Mouse (Mus musculus): Measurements from ENCODE around the gene Mob2. TPM values are rescaled to one million over a fixed set of nuclear protein-coding genes. Genes with fewer than 3 reads are reported as not detected.

The Mob2 gene
- polyA plus RNA-seq, 1 experiment from 2014 or later = 52.8 TPM

DNA sequence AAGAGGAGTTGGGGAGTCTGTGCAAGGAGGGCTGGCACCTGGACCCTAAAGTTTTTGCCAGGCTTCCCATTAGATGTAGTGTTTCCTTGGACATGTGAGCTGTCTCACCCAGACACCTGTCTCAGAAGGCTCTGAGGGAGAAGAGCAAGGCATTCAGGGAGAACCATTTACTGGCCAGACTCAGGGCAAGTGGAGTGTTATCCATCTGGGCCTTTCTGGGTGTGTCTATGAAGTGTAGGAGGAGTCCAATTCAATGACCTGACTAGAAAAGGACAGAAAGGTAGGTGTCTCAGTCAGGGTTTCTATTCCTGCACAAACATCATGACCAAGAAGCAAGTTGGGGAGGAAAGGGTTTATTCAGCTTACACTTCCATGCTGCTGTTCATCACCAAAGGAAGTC is 10.9 kb upstream of the Mob2 start:
- Histone ChIP-seq H3K4me1 (replicated peaks) (peaks cover 5% of the 10 kb centered on the region), H3K27me3 (peaks cover 20% of the 10 kb centered on the region), H3K9ac (no peak overlapping the region), H3K27ac (replicated peaks) (no peak overlapping the region), H3K4me3 (no peak overlapping the region), H3K36me3 (no peaks in the 10 kb centered on the region), H3K9me3 (no peaks in the 10 kb centered on the region), H3K4me2 (no peak overlapping the region)
- ATAC-seq (ENCODE audit: low read depth) = no peak

DNA sequence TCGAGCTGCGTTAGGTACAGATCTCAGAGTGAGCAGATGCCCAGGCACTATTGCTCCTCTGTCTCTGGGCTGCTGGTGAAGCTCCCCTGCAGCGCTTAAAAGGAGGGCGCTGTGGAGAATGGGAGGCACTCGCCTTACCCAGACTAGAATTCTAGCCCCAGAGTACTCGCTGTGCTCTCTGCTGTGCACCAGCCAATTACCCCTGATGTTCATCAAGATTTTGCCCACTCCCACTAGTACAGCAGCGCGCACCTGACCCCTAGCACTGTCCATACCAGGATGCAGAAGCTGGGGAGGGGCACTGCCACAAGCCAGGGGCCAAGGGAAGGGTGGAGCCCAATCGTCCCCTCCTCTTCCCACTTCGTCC is 10.3 kb upstream of the Mob2 start:
- H3K9ac ChIP-seq = peak overlapping the region; percentile 60; the same call in 1 of the 2 replicates
- peak; percentile 81 for ATAC-seq (ENCODE audit: low read depth)
- peaks cover 20% of the 10 kb centered on the region for H3K27me3 ChIP-seq
- 4% methylated on average over 9 of the region's 10 CpGs for WGBS
- H3K4me3 ChIP-seq = peak overlapping the region; percentile 23
- peaks cover 5% of the 10 kb centered on the region for H3K4me1 ChIP-seq (replicated peaks)
- peak overlapping the region; percentile 53 for H3K4me2 ChIP-seq
- no peaks in the 10 kb centered on the region for H3K9me3 ChIP-seq
- no peaks in the 10 kb centered on the region for H3K36me3 ChIP-seq
- no peak overlapping the region for H3K27ac ChIP-seq (replicated peaks)

DNA sequence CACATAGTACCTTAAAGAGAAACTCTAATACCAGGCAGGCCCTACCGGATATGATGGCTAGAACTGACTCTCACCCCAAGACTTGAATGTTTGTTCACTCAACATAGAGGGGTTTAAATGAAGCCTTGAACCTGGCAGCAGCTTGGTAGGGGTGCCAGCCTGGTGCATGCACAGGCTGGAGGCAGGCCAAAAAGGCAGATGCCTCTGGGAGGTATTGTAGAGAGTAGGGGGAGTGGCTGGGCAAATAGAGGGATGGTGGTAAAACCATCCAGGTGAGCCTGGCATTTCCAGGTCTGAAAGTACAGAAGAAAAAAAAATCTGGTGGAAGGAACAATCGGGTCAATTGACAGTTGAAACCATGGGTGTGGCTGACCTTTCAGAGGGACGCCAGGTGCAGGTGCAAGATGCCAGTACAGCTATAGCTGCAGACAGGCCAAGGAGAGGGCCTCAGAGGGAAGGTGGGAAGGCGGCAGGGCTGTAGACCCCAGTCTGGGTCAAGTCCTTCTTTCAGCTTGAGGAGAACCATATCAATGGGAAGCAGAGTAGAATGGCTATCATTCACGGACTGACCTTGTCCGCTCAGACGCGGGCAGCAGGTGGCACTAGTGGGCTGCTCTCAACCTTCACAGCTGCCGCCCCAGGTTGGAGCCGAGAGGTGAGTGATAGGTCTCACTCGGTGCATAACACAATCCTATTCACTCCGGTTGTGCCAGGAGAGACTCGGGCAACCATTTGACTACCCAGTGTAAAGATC is 9.8 kb upstream of the Mob2 start:
- peak; percentile 95 for ATAC-seq (ENCODE audit: low read depth)
- Histone ChIP-seq H3K4me3 (peak overlapping the region; percentile 23), H3K4me2 (peak overlapping the region; percentile 53), H3K9me3 (no peaks in the 10 kb centered on the region), H3K9ac (peak overlapping the region; percentile 60; the same call in 1 of the 2 replicates), H3K27me3 (peaks cover 17% of the 10 kb centered on the region), H3K36me3 (no peaks in the 10 kb centered on the region), H3K4me1 (replicated peaks) (peaks cover 5% of the 10 kb centered on the region), H3K27ac (replicated peaks) (no peak overlapping the region)
- 15% methylated on average over 13 of the region's 13 CpGs for WGBS

DNA sequence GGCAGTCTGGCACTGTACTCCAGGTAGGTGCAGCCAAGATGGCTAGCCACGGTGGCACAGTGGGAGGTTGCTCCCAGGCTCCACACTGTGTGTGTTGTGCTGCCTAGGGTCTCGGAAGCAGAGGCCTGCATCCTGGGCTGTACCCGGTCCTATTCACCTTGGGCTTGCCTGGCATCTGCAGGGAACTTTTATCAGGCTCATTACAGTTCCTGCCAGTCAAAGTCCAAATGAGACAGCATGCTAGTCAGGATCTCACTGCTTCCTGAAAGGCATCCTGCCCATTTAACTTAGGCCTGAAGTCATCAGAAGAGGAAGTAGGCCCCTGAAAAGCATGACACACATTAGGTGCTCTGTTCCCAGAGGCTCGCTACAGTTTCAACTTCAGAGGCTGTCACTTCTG is 7.6 kb upstream of the Mob2 start:
- no peaks in the 10 kb centered on the region for H3K9me3 ChIP-seq
- no peak overlapping the region for H3K27ac ChIP-seq (replicated peaks)
- 65% methylated on average over 4 of the region's 4 CpGs for WGBS
- no peaks in the 10 kb centered on the region for H3K36me3 ChIP-seq
- no peak overlapping the region for H3K9ac ChIP-seq
- no peak for ATAC-seq (ENCODE audit: low read depth)
- no peak overlapping the region for H3K4me2 ChIP-seq
- peaks cover 5% of the 10 kb centered on the region for H3K4me1 ChIP-seq (replicated peaks)
- H3K4me3 ChIP-seq = no peak overlapping the region
- peaks cover 13% of the 10 kb centered on the region; the same call in 1 of the 2 replicates for H3K27me3 ChIP-seq

DNA sequence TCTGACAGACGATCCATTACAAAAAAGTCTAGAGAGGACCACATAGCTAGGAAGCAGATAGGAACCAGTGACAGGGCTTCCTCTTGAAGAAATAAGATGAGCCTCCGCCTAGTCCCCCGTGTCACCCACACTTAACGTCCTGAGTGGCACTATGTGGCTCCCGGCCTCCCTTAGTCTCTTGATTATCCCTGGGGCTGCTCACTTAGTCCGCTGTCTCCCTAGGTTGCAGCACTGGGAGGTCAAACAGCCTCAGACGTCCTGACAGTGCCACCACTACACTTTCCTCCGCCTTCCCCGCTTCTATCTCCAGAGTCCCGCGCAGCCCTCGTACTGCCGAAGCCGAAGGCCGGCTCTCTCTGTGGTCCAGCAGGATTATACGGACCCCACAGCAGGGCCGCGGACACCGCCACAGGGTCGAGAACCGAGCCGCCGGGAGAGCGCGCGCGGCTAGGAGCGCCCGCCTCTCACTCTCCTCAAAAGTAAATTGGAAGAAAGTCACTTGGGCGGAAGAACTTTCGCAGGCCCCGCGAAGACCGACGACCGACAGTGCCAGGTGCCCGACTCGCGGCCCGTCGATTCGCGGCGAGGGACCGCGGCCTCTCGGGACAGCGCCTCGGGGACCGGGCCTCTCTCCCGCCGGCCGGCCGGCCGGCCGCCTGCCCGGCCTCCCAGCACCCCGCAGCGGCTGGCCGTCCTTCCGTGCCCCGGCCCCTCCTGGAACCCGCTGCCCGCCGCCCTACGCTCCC is 507 bp downstream of the Mob2 start:
- H3K9me3 ChIP-seq = no peaks in the 10 kb centered on the region
- WGBS = under 1% methylated on average over 66 of the region's 66 CpGs
- H3K4me1 ChIP-seq (replicated peaks) = peaks cover 37% of the 10 kb centered on the region
- peaks cover 18% of the 10 kb centered on the region; the same call in 1 of the 2 replicates for H3K36me3 ChIP-seq
- H3K27me3 ChIP-seq = no peaks in the 10 kb centered on the region
- H3K4me3 ChIP-seq = peak overlapping the region; percentile 94
- peak overlapping the region; percentile 73 for H3K27ac ChIP-seq (replicated peaks)
- peak overlapping the region; percentile 98 for H3K4me2 ChIP-seq
- peak overlapping the region; percentile 86 for H3K9ac ChIP-seq
- peak; percentile 62; the same call in 1 of the 2 replicates for ATAC-seq (ENCODE audit: low read depth)

DNA sequence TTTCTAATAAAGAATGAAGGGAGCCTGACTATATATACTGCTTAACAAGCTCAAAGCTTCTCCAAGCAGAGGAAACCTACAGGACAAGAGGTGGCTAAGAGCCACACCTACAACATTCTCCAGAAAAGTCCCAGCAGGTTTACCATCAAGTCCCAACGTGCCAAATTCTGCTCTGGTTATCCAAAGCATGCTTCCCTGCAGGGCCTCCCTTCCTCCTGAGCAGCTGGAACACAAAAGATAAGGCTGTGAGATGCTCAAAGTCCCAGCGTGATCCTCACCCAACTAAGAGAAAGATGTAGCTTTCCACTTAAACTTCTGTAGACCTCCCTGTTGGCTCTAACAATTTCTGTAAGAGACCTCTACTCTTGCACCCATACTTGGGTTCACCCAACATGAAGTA is 1.8 kb downstream of the Mob2 start:
- Histone ChIP-seq H3K9ac (no peak overlapping the region), H3K36me3 (peaks cover 21% of the 10 kb centered on the region; the same call in 1 of the 2 replicates), H3K9me3 (no peaks in the 10 kb centered on the region), H3K27ac (replicated peaks) (no peak overlapping the region), H3K27me3 (no peaks in the 10 kb centered on the region), H3K4me3 (no peak overlapping the region), H3K4me2 (no peak overlapping the region), H3K4me1 (replicated peaks) (peaks cover 37% of the 10 kb centered on the region)
- no peak for ATAC-seq (ENCODE audit: low read depth)
- 80% methylated on average over 2 of the region's 2 CpGs for WGBS

DNA sequence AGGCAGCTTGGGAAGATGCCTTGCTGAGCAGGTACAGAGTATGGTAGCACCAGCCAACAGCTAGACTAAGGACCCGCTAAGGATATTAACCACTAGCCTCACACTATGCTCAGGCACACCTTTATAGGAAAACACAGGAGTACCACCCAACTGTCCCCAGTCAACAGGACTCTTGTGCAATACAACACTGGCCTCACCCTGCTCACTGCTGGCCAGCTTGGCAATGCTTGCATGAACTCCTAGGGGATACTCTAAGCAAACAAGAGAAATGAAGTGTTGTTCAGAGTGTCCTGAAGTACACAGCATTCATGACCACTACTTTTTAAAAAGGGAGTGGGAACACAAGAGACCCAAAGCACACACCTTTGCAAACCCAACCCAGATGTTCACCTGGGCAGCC is 3.7 kb downstream of the Mob2 start:
- 97% methylated on average over 1 of the region's 1 CpGs for WGBS
- Histone ChIP-seq H3K9me3 (no peaks in the 10 kb centered on the region), H3K9ac (no peak overlapping the region), H3K4me3 (no peak overlapping the region), H3K27ac (replicated peaks) (no peak overlapping the region), H3K4me2 (no peak overlapping the region), H3K4me1 (replicated peaks) (peaks cover 37% of the 10 kb centered on the region), H3K27me3 (no peaks in the 10 kb centered on the region), H3K36me3 (peaks cover 21% of the 10 kb centered on the region; the same call in 1 of the 2 replicates)
- no peak for ATAC-seq (ENCODE audit: low read depth)

DNA sequence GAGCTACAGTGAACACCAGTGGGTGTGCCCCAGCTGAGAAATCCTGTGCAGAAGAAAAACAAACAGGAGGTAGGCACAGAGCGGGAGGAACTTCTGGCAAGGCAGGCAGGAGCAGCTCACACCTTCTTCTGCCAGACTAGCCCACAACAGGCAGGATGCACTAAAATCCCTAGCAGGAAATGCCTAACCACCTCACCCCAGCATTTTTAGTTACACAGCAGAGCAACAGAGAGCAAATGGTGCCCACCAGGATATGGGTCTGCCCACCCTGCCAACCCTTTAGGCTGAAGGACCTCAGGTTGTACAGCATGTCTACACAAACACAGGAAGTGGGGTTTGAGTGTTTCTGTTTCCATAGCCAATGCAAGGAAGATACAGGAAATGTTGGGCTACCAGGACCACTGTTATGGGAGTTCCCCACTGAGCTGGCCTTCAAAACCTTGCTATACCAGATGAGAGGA is 4.2 kb downstream of the Mob2 start:
- Histone ChIP-seq H3K27me3 (no peaks in the 10 kb centered on the region), H3K4me1 (replicated peaks) (peaks cover 36% of the 10 kb centered on the region), H3K9ac (no peak overlapping the region), H3K27ac (replicated peaks) (no peak overlapping the region), H3K4me2 (no peak overlapping the region), H3K9me3 (no peaks in the 10 kb centered on the region), H3K36me3 (peaks cover 21% of the 10 kb centered on the region; the same call in 1 of the 2 replicates), H3K4me3 (no peak overlapping the region)
- 79% methylated on average over 1 of the region's 1 CpGs for WGBS
- no peak for ATAC-seq (ENCODE audit: low read depth)

DNA sequence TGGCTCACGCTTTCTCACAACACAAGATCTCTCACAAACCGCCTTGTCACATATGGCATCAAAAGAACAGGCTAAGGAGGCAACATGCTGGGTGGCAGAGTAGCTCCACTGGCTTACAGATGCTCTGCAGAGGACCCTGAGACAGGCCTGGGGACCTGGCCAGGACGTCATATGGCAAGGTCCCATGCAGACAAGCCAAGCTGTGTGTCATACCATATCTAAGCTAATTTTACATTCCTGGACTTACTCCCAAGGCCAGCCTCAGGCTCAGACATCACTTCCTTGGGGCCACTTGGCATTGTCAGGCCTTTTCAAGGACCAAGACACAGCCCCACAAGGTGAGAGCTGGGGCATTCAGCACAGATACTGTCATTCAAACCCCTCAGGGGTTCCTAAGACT is 5.4 kb downstream of the Mob2 start:
- Histone ChIP-seq H3K9ac (no peak overlapping the region), H3K9me3 (no peaks in the 10 kb centered on the region), H3K4me2 (no peak overlapping the region), H3K36me3 (peaks cover 21% of the 10 kb centered on the region; the same call in 1 of the 2 replicates), H3K27ac (replicated peaks) (no peak overlapping the region), H3K27me3 (no peaks in the 10 kb centered on the region), H3K4me1 (replicated peaks) (peaks cover 31% of the 10 kb centered on the region), H3K4me3 (no peak overlapping the region)
- ATAC-seq (ENCODE audit: low read depth) = no peak
- 93% methylated on average over 3 of the region's 3 CpGs for WGBS

DNA sequence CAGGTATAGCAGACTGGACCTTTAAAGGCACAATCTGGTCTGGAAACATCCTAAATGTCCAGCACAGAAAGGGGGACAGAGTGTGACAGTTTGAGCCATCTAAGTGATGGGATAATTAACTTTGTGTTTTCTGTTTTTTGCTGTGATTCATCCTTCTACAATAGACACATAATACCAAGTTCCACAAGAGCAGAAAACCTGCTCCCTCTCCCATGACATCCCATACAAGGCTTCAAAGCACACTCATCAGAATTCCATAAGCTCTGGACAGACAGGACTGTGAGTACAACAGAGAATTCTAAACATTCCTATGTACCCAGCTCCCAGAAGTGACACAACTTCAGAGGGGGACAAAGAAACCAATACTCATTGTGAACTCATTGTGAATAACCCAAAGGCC is 10.3 kb downstream of the Mob2 start:
- Histone ChIP-seq H3K36me3 (peaks cover 16% of the 10 kb centered on the region; the same call in 1 of the 2 replicates), H3K9ac (no peak overlapping the region), H3K27me3 (no peaks in the 10 kb centered on the region), H3K27ac (replicated peaks) (no peak overlapping the region), H3K4me1 (replicated peaks) (no peaks in the 10 kb centered on the region), H3K9me3 (no peaks in the 10 kb centered on the region), H3K4me2 (no peak overlapping the region), H3K4me3 (no peak overlapping the region)
- ATAC-seq (ENCODE audit: low read depth) = no peak

DNA sequence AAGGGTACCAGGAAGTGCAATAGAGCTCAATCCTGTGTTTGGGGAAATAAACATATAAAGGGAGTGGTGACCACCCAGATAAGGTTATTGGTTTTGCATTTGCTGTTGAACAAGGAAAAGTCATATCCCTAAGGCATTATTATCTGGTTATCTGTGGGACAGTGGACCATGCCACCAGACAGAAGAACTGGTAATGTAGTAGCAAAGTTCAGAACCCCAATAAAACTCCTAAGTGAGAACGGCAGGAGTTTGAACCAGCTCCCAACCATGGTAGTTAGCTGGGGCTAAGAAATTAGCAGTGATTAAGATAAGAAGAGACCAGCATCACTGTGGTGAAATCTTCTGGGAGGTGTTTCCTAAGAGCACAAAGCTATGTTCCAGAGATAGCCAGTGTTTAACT is 14.9 kb downstream of the Mob2 start:
- no peak overlapping the region for H3K27ac ChIP-seq (replicated peaks)
- H3K36me3 ChIP-seq = 0 out of 2 replicates have a peak, but pooled peaks cover 11% of the 10 kb centered on the region
- WGBS = 22% methylated on average over 1 of the region's 1 CpGs
- H3K4me2 ChIP-seq = no peak overlapping the region
- peaks cover 10% of the 10 kb centered on the region for H3K4me1 ChIP-seq (replicated peaks)
- no peak overlapping the region for H3K4me3 ChIP-seq
- H3K9me3 ChIP-seq = no peaks in the 10 kb centered on the region
- no peaks in the 10 kb centered on the region for H3K27me3 ChIP-seq
- no peak overlapping the region for H3K9ac ChIP-seq
- no peak for ATAC-seq (ENCODE audit: low read depth)

DNA sequence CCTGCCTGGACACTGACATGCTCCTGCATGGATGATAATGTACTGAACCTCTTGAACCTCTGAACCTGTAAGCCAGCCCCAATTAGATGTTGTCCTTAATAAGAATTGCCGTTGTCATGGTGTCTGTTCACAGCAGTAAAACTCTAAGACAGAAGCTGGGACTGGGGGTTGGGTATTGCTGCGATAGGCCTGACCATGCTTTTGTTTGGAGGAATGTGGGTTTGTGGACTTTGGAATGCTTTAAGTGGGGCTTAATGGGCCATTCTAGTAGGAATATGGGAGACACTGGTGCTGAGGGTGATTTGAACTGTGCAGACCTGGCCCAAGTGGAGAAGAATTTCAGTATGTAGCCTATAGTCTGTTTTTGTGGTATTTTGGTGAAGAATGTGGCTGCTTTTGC is 15.5 kb downstream of the Mob2 start:
- WGBS = 8% methylated on average over 2 of the region's 2 CpGs
- Histone ChIP-seq H3K4me2 (no peak overlapping the region), H3K9me3 (no peaks in the 10 kb centered on the region), H3K4me1 (replicated peaks) (peaks cover 10% of the 10 kb centered on the region), H3K27me3 (no peaks in the 10 kb centered on the region), H3K27ac (replicated peaks) (no peak overlapping the region), H3K4me3 (no peak overlapping the region), H3K36me3 (0 out of 2 replicates have a peak, but pooled peaks cover 11% of the 10 kb centered on the region), H3K9ac (no peak overlapping the region)
- no peak for ATAC-seq (ENCODE audit: low read depth)

All from neural tube, embryonic 13.5 days (tissue).